Mouse (Mus musculus) mesoderm, embryonic 11.5 days (tissue): ENCODE results near the gene 4930455H04Rik.

Experiments
- DNase-seq: peaks from one replicate; pipeline ENCODE4 v3.0.0-alpha.2; 2012; ENCODE audit warnings: low read depth, low spot score

Gene 4930455H04Rik

DNA sequence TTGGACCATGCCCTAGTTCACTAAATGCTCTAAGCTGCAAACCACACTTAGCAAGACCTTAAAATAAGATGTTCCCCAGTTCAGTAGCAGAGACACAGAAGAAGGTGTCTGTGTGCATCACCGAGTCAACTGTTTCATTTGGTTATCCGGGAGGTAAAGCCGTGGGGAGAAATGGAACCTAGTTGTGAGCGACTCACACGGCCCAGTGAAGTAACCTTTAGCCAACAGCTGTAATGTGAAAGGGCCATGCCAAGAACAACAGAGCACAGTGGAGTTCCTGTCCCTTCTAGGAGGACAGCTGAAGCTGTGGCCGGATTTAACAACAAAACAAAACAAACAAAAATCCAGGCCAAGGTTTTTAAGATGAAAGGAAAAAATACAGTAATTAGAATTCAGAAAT, 1.3 kb upstream of the 4930455H04Rik start:
- DNase-seq: no peak

DNA sequence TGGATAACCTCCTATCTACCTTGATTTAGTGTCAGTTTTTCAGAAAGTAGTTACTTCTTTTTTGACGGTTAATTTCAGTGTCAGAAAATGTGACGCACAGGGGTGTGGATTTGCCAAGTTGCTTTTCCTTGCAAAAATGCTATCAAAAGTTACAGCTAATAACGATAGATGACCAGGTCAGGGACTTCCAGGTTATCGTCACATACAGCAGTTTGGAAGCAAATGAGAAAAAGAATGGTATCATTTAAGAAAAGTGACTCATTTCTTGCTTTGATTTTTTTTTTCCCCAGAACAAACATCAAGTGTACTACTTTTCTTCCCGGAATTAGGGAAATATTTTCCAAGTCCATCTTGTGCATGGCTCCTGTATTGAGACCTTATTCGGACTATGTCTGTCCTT, 631 bp upstream of the 4930455H04Rik start:
- DNase-seq: no peak

DNA sequence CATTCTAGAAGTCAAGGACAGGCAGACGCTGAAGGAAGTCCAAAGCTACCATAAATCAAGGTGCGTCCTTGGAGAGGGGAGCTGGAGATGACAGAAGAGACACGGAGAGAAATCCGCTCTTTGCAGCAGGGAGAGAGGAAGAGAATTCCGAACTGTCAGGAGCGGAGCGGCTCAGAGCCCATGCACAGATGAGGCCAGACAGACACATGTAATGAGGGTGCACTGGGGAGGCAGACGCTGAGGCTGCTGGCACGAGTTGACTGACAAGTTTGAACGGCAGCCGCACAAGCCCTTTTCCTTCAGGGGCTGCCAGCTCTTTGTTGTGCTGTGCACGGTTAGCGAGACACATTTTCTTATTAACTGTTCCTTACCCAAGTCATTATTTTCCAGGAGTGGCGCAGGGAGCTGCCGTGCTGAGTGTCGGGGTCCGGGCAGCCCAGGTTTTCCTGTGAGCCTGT, 502 bp downstream of the 4930455H04Rik start, which contains the start of gene Palmd:
TSS of gene Palmd (minus strand) at position 448 of the 458 bp plus-strand sequence.
- peak; percentile 54 for DNase-seq

DNA sequence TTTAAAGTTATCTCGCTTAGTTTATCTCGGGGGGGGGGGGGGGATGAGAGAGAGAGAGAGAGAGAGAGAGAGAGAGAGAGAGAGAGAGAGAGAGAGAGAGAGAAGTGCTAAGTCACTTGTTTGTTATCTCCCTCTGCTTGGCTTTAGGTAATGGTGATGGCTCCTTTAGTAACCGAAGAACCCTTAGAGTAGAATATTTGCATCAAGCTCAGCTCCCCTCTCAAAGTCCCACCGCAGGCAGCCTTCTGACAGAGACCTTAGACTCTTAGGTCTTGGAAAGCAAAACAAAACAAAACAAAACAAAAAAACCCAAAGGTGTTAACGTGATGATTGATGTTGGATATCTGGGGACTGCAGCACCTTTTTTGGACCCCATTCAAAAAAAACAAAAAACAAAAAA, 936 bp downstream of the 4930455H04Rik start:
- DNase-seq: no peak

DNA sequence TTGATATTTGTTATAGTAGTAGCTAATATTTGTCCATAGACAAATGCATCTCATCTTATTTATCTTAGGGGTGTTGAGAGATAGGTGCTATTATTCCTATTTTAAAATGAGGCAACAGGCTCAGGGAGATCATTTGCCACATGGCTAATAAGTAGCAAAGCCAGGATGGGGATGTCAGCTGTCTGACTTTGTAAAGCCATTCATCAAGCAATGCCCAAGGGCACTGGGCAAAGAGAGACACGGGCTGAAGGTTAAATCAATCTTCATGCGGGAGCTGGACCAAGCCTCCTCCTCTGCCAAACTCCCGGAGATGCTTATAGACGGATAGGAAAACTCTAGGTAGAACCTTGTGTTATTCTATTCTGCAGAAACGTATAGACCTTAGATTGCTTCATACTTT, 1.7 kb downstream of the 4930455H04Rik start:
- DNase-seq: no peak

DNA sequence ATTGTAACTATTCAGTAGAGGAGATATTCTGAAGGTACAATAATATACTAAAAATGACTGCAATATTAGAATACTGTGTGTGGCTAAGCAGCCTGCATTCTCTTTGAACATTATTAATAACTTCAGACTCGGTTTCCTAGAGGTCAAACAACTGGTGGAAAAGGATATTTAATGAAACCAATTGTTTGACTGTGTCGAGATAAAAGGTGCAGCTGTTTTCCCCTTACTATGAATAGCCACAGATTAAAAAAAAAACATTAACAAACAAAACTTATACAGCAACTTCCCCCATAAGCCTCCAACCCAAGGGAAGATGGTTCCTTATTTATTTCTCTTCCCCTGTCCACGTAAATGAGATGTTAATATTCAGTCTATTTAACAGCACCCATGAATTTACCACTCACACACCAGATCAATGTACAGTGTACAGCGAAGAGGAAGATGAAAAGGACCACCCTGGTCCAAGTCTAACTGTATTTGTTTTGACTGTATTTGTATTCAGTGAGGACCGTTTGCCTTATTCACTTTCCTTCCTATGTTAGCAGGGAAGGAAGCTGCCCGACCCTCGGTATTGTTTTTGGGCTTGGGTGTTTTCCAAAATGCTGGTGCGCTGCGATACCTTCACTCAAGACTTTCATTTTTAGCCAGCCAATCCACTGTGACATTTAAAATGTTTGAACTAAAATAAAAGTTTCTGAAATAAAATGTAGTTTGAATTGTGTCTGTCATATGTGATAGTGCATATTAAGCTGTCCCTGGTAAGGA, 13.9 kb downstream of the 4930455H04Rik start:
- DNase-seq: no peak

DNA sequence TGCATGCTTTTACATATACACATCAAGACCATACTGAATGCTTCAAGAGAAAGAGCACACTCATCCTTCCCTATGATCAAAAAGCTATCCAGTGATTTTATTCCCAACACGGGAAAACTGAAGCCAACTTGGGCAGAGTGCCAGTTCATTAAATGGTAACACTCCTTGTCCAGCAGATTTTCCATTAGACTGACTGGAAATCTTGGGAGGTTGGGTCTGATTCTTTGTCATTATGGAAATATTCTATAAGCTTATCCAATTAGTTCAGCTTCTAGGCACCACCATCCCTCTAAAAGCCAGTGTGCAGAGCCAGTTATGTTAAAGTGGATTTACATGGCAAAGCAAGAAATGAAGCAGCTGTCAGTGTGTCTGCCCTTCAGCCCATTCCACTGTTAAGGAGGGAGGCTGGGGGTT, 17.0 kb downstream of the 4930455H04Rik start:
- DNase-seq: no peak

DNA sequence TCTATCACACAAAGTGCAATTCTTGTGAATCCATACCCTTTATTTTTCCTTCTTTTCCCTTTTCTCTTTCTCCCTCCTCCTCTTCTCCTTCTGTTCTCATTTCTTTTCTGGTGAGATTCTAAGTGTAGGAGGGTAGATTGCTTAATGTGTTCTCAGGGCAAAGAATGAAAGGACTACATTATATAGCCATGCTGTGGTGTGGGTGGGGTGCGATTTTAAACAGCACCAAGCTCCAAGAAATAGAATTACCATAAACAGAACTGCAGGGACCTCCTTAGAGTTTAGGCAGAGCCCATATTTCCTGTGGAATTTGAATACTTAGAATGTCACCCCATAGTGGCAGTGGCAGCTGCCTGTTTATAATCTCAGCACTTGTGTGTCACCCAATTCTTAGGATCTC, 17.7 kb downstream of the 4930455H04Rik start:
- no peak for DNase-seq

DNA sequence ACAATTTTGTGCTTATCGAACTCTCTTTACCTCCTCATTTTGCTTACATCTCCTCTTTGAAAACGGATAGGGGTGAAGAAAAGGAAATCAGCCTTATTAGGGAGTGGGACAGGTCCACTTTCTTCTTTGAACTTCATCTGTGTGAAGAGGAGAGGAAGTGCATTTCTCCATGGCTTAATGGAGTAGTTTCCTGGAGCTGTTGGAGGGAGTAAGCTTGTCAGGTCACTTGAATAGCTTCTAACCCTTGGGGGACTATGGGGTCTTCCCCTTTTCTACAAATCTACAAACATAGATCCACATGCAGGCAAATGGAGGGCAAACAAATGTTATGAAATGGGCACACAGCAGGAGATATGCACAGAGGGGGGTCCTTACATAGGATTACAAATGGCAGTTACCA, 18.4 kb downstream of the 4930455H04Rik start:
- no peak for DNase-seq

DNA sequence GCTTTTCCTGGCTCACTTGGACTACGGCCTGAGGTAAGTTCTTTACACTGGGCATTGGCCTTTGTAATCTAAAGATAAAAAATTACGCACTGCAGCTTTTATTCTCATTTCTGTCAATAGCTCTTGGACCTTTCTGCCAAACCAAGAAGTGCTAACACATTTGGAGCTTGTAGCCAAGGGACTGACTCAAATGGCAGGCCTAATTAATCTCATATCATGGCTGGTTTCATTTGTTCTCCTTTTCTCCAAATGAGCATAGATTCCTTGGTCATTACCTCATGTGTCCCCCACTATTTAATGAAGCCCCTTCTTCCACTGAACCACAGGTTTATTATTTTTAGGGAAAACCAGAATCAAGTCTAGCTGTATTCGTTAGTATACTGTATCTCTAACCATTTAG, 20.2 kb downstream of the 4930455H04Rik start:
- no peak for DNase-seq

DNA sequence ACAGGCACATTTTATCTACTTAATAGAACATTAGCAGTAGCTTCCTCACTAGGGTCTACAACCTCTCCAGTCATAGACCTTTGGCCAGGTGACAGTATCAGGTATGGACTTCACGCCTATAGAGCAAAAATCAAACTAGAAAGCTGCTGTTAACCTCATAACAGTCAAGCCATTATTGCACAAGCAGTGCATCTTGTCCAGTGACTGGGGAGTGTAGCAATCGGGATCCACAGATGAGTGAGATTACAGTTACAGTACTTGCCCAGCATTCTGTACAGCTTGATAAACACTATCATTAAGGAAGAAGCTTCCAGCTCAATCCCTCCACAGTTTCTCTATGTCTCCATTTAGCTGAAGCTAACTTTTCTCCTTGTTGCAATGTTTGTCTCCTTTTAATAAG, 23.1 kb downstream of the 4930455H04Rik start:
- no peak for DNase-seq

DNA sequence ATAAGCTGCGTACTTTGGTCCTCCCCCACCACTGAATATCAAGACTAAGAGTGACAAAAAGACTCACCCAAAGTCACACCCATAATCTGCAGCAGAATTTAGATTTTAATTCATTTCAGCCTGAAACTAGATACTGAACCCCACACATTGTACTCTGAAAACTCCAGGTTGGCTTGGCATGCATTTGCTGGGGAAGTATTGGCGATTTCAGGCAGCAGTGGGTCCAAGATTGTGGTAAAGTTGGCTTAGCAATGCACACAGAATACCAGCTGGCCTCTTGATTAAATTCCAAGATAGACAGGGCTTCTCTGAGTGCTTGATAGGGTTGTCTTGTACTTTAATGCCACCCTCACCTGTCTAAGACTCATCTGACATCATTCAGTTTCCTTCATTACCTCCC, 24.9 kb downstream of the 4930455H04Rik start:
- DNase-seq: no peak

DNA sequence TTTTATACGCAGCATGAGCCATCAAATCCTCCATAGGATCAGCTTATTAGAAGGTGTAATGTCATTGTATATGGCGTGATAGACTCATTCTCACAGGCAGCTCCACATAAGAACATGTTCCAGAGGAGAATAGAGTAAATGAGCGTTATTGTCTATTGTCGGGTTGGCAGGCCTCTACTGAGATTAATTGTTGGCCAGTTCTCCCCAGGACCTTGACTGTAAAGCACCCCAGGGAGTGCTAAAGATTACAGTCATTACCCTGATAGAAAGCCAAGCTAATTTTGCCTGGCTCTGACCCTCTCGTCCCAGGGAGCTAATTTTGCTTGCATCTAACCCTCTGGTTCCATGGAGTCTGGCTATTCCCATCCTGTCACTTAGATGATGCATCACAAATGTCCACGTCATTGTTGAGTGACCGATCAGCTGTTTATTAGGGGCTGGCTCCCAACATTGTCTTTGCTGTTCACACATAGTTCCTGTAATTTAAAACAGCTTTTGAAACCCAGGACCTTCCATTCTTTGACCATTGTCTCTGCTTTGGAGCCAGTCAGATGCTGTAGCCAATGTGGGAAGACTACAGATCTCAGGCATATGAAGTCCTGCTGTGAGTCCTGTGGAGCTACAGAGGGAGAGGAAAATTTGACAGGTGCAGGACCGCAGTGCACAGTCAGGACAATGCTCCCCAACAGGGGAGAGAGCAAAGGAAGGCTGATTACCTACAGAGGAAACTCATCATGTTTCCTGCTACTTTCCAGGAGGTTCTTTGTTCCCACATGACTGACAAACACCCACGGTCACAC, 33.8 kb downstream of the 4930455H04Rik start:
- DNase-seq: peak; percentile 38

DNA sequence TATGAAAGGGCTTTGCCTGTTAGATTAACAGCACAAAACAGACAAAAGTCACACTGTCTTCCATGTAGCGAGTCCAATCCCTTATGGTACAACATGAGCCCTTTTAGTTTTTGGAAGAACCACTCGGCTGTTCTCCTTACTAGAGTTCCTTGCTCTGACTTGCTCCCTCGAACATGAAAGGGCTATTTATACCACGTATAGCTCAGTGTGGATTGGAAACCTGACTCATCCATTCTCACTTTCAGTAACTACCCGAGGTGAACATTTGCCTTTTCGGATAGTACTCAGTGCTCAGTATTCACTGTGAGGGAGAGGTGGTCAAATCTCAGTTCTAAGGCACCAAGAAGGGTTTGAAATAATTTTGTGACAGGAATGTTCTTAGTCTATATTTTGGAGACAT, 35.3 kb downstream of the 4930455H04Rik start:
- no peak for DNase-seq

DNA sequence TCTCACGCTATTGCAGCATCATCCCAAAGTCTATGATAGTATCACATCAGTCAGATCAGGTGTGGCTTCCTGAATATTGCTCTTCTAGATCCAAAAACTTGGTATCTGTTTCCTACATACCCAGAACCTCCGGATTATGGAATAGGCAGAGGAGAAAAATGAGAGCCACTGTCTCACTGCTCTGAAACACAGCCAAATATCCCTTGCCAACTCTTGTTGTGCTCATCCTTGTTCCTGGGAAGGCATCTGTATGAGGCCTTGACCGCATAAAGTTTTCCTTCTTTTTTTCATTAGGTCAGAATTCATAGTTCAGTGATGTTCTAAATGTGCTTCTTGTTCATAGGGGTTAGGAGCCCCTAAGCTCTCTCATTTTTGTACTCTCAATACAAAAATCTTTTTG, 38.6 kb downstream of the 4930455H04Rik start:
- DNase-seq: no peak

DNA sequence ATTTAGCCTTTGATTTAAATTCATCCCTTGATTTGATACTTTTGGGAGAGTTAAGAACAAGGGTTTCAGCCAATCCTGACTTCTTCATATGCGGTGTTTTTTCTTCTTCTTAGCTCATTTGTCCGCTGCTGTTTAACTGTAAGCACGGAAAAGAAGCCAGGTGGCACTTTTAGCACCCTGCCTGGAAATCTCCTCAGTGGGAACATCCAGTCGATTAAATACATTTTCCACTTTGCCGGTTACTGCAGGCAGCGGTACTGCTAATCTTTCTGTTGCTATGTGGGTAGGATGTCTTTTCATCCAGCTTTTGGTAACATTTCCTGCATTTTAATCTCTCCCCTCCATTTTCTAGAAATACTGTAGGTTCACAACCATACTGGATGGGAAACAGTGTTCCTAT, 39.3 kb downstream of the 4930455H04Rik start:
- no peak for DNase-seq

DNA sequence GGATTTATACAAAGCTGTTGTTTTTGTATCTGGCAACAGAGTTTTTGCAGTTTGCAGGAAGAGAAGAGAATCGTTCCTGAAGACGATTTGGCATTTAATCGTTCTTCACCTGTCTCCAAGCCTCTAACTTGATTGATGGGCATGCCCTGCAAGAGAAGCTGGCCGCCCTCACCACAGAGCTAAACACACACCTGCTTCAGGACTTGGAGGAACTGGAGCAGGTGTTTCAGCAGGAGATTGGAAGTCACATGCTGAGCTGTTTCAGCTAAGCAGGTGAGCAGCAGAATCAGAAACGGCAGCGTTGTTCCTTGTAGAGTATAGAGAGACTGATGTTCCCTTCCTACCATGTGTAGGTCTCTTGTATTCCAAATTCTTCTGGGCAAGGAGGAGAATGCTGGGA, 42.1 kb downstream of the 4930455H04Rik start:
- no peak for DNase-seq

DNA sequence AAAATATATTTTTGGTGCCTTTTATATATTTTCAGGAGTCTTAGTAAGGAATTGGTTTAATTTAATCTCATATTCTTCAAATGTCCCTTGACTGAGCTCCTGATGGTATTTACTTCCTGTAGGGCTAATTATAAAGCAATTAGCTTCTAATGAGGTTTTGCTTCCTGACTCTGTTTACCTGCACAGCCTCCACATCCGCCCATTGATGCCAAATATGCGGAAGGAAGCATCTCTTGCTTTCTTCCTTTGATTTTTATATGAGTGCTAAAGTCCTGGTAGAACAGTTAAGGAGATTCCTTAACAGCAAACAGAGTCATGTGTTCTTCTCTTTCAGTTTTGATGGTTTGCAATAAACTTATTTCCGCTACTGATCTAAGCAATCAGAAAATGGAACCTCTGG, 52.3 kb downstream of the 4930455H04Rik start:
- no peak for DNase-seq

DNA sequence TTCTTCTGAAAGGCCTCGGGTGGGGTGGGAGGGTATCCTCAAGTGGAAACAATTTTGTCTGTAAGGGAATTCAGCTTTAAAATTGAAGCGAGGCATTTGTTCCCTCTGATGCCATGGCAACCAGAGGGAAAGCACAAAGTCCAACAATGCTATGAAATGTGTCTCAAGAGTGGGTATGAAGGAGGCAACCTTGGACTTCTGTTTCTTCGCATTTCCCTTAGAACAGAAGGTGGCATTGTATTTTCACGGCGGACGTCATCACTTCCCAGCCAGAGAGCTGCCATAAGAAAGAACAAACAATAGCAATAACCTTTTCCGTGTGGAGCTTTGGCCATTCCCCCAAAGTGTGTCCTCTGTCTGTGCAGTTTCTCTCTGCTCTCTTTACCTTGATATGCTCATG, 53.8 kb downstream of the 4930455H04Rik start:
- no peak for DNase-seq

DNA sequence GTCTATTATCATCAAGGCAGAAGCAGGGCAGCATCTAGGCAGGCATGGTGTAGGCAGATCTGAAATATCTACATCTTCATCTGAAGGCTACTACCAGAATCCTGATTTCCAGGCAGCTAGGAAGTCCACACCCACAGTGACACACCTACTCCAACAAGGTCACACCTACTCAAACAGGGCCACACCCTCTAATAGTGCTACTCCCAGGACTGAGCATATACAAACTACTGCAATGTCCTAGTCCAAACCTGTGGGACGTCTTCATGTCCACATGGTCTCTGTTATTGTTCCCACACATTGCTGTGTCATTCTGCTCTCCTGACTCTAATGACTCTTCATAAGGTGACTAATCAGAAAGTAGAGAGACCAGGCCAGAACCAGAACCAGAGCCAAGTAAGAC, 56.0 kb downstream of the 4930455H04Rik start:
- no peak for DNase-seq

DNA sequence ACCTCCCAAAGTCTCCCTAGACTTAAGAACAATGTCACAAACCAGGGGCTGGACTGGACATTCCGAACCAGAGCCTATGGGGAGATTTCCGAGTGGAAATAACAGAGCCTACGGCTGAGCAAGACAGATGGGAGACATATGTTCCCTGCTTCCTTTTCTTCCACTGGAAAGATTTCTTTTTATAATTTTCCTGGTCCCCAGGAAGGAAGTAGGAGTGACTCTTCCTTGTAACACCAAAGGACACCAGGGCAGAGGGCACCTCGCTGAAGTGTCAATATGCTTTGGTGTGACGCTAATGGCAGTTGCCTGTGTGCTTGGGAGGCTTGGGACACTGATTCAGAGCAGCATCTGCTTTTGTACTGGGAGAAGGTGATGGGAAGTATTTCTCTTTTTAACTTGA, 56.5 kb downstream of the 4930455H04Rik start:
- no peak for DNase-seq

DNA sequence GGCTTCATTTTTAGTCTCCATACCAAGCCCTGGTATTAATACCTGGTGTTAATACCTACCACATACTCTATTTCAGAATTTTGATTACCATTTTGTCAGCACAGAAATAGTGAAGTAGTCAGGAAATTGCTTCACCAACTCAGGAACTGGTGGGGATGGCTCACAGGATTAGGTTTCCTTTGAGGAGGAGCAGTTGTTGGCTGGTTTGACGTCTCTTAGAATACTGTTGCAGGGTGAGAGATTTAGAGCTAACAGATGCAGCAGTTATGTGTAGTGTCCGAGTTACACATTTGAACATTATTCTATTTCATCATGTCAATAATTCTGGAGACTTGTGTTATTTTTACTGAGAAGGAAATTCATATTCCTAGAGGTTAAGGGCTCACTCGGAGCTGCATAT, 57.4 kb downstream of the 4930455H04Rik start:
- no peak for DNase-seq
